Mouse (Mus musculus) kidney, postnatal 36 days (tissue): ENCODE results near the gene Ccdc142.

ENCODE experiments used
- DNase-seq, 2 experiments: peaks; one replicate each; pipeline ENCODE4 v3.0.0; 2021 to 2022; ENCODE audit warnings: mixed read lengths in 2 of 2

Ccdc142 gene

GRCm38 (mm10) chr6:83101316-83101687 is at the start of gene Ccdc142, which contains the start of gene Gm42688:
Ccdc142 (plus strand) TSS chr6:83101601.
Gm42688 (plus strand) TSS chr6:83101617.
- peak; percentile 94 to 95 for DNase-seq

DNA sequence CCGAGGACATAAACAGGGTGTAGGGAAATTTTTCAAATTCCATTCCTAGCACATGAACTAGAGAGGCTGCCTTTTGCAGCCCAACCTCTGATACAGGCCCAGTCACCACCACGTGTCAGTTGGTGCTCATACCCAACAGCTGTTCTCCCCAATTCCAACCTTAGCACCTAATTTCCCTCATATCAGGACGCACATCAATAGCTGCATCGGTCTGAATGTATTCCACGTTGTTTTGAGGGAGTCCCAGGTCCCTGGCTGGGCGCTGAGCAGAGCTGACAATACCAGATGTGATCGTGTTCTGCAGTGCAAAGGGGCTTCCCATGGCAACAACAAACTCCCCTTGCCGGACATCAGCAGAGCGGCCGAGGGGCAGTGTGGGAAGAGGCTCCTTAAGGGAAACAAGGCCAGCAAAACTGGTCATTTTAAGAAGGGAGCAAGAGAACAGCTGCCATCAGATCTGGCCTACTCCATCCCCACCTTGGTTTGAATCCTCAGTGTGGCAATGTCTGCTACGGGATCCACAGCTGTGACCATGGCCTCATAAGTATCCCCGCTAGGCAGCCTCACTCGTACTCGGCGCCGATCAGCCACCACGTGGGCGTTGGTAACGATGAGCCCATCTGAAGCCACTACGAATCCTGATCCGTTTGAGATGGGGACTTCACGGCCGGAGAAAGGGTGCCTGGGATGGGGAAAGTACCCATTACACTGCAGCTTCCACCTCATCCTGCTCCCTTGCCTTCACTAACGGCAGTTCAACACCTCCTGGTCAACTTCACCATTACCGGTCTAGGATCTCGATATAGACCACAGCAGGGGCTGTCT is 48.1 kb upstream of the Ccdc142 start:
- peak in 1 of 2 experiments; percentile 42 for DNase-seq

DNA sequence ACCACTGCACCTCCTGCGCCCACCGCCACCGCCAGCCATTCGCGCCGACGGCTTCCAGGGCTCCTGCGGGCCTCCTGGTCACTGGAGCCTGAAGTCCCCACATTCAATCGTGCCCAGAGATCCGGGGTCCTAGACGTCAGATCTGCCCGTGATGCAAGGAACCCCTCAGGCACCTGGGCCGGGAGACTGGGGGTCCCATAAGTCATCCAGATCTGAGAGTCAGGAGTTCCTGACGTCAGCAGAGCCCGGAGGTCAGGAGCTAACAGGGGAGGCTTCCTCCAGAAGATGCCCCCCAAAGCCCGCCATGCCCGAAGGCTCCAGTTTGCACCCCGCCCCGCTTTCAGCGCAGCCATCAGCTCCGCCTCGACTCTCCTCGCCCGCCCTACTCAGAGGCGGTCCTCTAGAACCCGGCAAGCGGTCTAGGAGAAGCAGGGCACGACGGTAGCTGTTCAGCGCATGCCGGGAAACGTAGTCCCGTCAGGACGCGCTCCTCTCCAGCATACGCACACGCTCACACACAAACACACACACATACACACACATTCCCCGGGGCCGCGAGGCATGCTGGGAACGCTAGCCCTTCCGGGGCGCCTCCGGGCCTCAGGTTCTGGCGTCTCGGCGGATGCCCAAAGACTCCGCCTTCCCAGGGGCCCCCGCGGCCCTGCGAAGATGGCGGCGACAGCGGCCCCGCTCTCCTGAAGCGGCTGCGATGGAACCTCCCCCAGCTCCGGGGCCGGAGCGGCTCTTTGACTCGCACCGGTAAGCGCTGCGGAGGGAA is 47.1 kb upstream of the Ccdc142 start, which contains the start of gene Aup1:
Gene Aup1, plus strand, starts transcription at position 448 of the 778 bp plus-strand sequence.
- peak; percentile 98 for DNase-seq

- peak in 1 of 2 experiments; percentile 60 for DNase-seq
These were observed 46.5 kb upstream of the Ccdc142 start, which contains the start of gene Htra2 for GRCm38 (mm10) chr6:83054871-83055431. Htra2 (minus strand) TSS chr6:83055273.

DNA sequence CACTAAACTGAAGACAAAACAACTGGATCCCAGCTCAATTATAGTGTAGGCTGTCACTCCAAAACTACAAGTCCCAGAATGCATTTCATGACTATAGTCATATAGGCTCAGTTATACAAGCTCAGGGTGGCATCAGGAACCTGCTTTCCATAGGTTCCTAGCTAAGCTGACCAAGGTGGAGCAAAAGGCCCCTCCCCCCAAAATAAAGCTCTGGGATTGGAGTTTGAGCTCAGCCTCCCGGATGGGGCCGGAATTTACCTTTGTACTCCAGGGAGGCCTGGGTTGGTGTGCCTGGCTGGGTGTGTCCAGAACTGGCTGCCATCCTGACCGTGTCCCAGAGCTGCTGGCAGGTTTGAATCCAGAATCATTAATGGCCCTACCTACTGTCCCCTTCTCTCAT is 43.6 kb upstream of the Ccdc142 start, which contains the start of gene Dqx1:
Gene Dqx1, plus strand, starts transcription at position 55 of the 400 bp plus-strand sequence.
- DNase-seq: peak; percentile 83 to 89

DNA sequence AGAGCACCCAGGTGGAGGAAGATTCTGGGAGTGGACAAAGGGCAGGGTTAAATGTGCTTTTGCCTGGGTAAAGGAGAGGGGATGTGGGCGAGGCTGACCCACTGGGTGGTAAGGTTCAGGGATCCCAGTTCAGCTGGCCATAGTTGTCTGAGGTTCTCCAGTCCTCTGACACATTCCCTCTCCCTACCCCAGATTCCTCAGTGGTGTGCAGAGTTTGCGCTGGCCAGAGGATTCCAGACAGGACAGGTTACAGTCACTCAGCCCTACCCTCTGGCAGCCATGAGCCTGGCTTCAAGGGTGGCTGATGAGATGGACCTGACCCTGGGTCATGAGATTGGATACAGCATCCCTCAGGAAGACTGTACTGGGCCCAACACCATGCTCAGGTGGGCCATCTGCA is 42.7 kb upstream of the Ccdc142 start:
- no peak for DNase-seq

- DNase-seq: no peak
These were observed 35.4 kb upstream of the Ccdc142 start for GRCm38 (mm10) chr6:83065995-83066394.

DNA sequence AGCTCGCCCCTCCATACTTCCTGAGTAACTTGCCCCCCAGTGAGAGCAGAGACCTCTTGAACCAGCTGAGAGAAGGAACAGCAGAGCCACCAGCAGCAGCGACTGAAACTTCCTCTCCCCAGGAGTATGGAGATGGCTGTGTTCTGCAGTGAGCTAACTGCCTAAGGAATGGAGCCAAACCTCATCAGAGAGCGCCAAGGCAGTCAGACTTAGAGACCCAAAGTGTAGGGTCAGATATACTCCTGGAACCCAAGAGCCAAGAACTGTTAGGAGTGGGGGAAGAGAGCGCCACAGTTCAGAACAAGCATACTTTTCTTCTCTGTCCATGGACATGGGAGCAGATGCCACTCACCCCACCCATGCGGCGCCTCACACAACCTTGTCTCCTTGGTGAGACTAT is 35.0 kb upstream of the Ccdc142 start:
- no peak for DNase-seq

GRCm38 (mm10) chr6:83068221-83068620 is 33.2 kb upstream of the Ccdc142 start:
- DNase-seq: peak in 1 of 2 experiments; percentile 28

GRCm38 (mm10) chr6:83068706-83069487 is 32.5 kb upstream of the Ccdc142 start:
- peak in 1 of 2 experiments; percentile 66 for DNase-seq

DNA sequence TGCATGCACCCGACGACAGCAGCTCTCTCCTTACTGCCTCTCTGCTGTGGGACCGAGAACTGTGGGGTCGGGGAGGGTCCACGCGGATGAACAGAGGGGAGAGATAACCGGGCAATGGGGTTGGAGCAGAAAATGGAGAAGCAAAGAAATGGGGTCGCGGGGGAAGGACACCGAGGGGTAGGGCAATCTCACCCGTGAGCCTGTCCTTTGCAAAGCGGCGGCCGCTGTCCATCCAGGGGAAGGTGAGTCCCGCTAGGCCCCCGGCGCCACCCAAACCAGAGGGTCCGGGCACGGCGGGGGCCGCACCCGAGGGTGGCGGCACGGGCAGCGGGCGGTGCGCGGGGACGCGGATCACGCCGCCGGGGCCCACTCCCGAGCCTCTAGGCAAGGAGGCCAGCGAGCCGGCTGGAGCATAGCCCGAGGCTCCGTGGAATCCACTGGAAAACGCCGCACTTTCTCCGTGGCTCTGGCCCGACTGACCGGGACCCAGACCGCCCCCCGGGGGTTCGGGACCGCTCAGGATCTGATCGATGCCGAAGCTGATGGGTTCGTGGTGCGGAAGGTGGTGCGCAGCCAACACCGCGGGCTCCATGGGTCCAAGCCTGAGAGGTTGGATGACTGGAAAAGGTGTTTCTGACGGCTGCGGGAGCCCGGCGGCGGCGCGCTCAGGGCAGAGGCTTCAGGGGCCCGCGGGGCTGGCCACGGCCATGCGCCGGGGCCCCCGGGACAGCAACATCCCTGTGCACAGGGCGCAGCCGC is 31.7 kb upstream of the Ccdc142 start:
- peak in 1 of 2 experiments; percentile 27 for DNase-seq

DNA sequence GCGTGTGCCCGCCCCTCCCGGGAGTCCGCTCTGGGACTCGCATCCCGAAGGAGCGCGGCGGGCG is 31.3 kb upstream of the Ccdc142 start, which contains the start of gene Tlx2:
Gene Tlx2, minus strand, starts transcription at position 47 of the 64 bp plus-strand sequence.
- no peak for DNase-seq

DNA sequence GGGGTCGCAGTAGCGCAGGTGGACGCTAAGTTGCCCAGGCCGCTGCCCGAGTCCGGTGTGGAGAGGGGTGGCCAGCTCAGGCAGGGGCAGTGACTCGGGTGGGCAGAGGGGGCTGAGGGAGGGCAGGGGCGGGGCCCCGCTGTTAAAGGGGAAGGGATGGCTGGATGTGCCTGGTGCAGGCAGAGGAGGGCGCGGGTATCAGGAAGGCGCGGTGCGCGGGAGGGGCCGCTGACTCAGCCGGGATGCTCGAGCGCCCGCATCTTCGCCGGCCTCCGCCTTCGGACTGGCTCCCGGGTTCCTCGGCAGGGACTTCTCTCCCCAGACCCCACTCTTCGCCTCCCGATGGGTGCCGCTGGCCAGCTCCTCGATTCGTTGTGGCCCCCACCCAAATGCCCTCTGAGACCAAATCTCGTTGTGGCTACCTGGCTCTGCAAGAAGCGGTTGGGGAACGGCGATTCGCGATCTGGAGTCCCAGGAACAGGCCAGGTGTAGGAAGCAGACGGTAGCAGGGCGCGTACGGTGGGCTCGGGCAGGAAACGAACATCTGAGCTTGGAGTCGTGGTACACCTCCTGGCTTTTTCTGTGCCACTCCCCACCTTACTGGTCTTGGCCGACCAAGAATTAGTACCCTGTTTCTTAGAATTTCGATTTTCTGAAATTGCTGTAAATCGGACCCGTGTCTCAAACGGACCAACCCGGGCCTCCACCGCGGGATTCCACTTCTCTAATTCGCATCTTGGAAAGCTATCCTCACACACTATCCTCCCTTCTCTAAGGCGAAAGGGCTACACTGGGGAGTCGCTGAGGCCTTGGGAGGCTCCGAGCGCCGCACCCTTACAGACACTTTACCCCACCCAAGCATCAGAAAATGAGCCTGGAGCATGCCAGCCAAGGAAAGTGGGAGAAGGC is 30.8 kb upstream of the Ccdc142 start:
- DNase-seq: peak in 1 of 2 experiments; percentile 32

DNA sequence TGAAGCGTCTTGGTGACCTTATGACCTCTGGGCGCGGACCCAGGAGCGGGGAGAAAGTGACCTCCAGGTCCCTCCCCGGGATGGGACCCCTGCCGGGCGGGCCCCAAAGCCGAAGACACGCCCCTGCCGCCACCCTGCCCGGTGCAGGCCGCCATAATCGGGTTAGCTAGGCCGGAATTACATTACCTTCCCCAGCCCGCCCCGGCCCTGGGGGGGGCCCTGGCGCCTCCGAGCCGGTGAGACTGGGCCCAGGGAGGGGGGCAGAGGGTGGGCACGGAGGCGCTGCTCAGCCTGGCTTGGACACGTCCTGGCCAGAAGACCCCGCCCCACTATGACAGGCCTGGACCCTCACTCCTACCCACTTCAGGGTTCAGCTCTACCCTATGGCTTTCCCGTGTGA is 30.2 kb upstream of the Ccdc142 start:
- no peak for DNase-seq

GRCm38 (mm10) chr6:83074979-83075378 is 26.4 kb upstream of the Ccdc142 start:
- DNase-seq: peak in 1 of 2 experiments; percentile 43

GRCm38 (mm10) chr6:83077630-83078323 is 23.6 kb upstream of the Ccdc142 start, which contains the start of gene Pcgf1:
Pcgf1 (plus strand) TSS chr6:83077869.
- DNase-seq: peak in 1 of 2 experiments; percentile 53

DNA sequence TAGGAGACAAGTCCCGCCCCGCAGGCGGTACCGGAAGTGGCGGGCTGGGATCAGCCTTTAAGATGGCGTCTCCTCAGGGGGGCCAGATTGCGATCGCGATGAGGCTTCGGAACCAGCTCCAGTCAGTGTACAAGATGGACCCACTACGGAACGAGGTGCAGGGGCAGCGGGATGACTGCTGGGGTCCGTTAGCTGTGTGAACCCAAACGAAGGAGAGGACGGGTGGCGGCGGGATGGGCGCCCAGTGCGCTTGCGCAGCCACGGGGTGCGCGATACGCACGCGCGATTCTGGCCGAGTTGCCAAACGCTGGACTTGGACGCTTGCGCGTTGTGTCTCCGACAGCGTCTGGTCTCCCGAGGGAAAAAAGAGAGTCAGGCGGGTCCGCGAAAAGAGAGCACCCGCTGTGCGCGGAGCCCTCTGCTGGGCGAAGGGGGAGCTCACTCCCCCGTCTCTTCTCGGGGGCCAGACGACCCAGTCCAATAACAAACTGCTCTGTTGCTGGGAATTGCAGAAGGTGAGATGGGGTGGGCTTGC is 23.0 kb upstream of the Ccdc142 start:
- peak; percentile 99 to 100 for DNase-seq

DNA sequence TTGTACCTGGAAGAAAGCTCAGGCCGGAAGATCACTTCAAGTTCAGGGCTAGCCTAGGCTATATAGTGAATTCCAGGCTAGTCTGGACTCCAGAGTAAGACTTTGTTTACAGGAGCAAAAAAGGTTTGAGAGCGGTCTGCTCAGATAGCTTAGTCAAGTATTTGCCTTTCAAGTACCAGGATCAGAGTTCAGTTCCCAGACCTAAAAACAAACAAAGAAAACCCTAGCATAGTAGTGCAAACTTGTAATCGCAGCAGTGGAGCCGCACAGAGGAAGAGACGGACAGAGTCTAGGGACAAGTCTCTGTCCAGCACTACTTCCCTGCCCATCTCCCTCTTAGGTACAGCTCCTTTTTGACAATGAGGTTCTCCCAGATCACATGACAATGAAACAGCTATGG is 21.2 kb upstream of the Ccdc142 start:
- no peak for DNase-seq

DNA sequence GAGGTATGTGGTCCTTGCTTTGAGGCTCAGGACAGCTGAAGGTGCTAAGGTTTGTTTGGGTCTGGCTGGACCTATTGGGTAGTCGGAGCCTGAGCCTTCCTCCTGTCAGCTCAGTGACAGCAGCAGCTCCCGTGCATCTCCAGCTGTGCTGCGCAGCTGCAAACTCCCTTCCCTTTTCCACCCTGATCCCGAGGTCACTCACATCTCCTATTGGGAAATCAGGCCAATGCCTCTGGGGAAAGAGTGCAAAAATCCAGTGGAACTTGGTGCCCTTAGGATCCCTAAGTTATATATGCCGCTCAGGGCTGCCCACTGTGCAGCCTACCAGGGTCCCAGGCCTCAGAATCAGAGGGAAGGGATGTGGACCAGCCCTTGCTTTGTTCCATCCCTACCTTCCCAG is 17.9 kb upstream of the Ccdc142 start:
- no peak for DNase-seq

GRCm38 (mm10) chr6:83084477-83084876 is 16.9 kb upstream of the Ccdc142 start:
- peak; percentile 14 to 36 for DNase-seq
